Mouse (Mus musculus) C2C12 (cell line): ENCODE results near the gene Mamdc4.

Experiments
- CEBPB ChIP-seq: IDR thresholded peaks from one replicate; pipeline ENCODE4 v1.6.1; 2011; ENCODE audit warnings: low read depth, mild to moderate bottlenecking, control low read depth, moderate library complexity
- CTCF ChIP-seq: IDR thresholded peaks from one replicate; pipeline ENCODE4 v1.5.1; 2011; ENCODE audit not compliant: control insufficient read depth, insufficient read depth, insufficient read length
- MAX ChIP-seq: IDR thresholded peaks from one replicate; pipeline ENCODE4 v1.6.1; 2011; ENCODE audit warnings: mild to moderate bottlenecking, control low read depth
- MYOG ChIP-seq: IDR thresholded peaks from one replicate; pipeline ENCODE4 v1.6.1; 2011; ENCODE audit not compliant: control insufficient read depth, insufficient read length; ENCODE audit errors: extremely low read depth

GRCm38 (mm10) chr2:25534866-25535182 is 39.8 kb downstream of the Mamdc4 start:
- TF ChIP-seq MAX (no peak), CTCF (no peak), CEBPB (no peak), MYOG (no peak)
